Mouse (Mus musculus): ENCODE results near the gene Fut8. TPM values are rescaled to one million over a fixed set of nuclear protein-coding genes. Genes with fewer than 3 reads are reported as not detected.
"Not testable (repeated sequence)": the region's sequence is repeated elsewhere in the genome, so short reads cannot be mapped to it uniquely, and the experiment has no call there.

Gene Fut8
- polyA plus RNA-seq, 1 experiment from 2014 or later = 37.5 TPM

- Histone ChIP-seq H3K9me3 (no peaks in the 10 kb centered on the region), H3K4me2 (replicated peaks) (no peak overlapping the region), H3K36me3 (no peaks in the 10 kb centered on the region), H3K27ac (replicated peaks) (no peak overlapping the region), H3K4me1 (no peaks in the 10 kb centered on the region), H3K4me3 (no peak overlapping the region), H3K9ac (replicated peaks) (no peak overlapping the region), H3K27me3 (no peaks in the 10 kb centered on the region)
- no peak for ATAC-seq (replicated peaks)
- 78% methylated on average over 6 of the region's 6 CpGs for WGBS
Observed at GRCm38 (mm10) chr12:77519534-77520102, 281.7 kb downstream of the Fut8 start.

DNA sequence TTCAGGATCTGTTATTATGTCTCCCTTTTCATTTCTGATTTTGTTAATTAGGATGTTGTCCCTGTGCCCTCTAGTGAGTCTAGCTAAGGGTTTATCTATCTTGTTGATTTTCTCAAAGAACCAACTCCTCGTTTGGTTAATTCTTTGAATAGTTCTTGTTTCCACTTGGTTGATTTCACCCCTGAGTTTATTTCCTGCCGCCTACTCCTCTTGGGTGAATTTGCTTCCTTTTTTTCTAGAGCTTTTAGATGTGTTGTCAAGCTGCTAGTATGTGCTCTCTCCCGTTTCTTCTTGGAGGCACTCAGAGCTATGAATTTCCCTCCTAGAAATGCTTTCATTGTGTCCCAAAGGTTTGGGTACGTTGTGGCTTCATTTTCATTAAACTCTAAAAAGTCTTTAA is 286.1 kb downstream of the Fut8 start:
- ATAC-seq (replicated peaks); H3K4me2 ChIP-seq (replicated peaks); H3K4me3 ChIP-seq; H3K9me3 ChIP-seq; H3K27me3 ChIP-seq; H3K9ac ChIP-seq (replicated peaks); H3K4me1 ChIP-seq; H3K27ac ChIP-seq (replicated peaks); H3K36me3 ChIP-seq: not testable (repeated sequence)
- 48% methylated on average over 4 of the region's 4 CpGs for WGBS
